Mouse (Mus musculus) right cerebral cortex, postnatal 10 days (tissue): ENCODE results near the gene Rftn2.
"Not testable (repeated sequence)": the region's sequence is repeated elsewhere in the genome, so short reads cannot be mapped to it uniquely, and the experiment has no call there.

Source experiments
- DNase-seq, 2 experiments: peaks; one replicate each; pipeline ENCODE4 v3.0.0; 2021; ENCODE audit warnings: low spot score in 2 of 2

Gene Rftn2

GRCm38 (mm10) chr1:55129716-55130115 lies 96.9 kb downstream of the Rftn2 start:
- DNase-seq: no peak

GRCm38 (mm10) chr1:55124136-55124535 lies 102.4 kb downstream of the Rftn2 start:
- not testable (repeated sequence) for DNase-seq

DNA sequence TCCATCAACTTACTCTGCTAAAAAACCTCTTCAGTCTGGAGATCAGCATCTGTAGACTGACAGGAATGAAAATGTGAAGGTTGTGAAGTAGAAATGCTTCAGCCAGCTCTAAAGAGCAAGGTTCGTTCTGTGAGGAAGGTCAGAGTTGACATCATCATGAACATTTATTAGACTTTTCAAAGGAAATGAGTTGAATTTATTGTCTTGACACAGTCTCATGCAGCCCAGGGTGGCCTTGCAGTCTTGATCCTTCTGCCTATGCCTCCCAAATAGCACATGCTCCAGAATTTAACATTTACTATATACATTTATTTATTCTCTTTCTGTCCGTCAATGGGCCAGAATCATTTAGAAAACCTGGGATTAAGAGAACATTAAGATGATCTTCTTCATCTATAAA lies 103.0 kb downstream of the Rftn2 start:
- no peak for DNase-seq

GRCm38 (mm10) chr1:55123046-55123445 lies 103.5 kb downstream of the Rftn2 start:
- DNase-seq: no peak
